ENCODE assay signal across 24 mouse cellular contexts in genomic region chr9:109111591-109111990, GRCm38 (mm10). TPM values are rescaled to one million over a fixed set of nuclear protein-coding genes. Genes with fewer than 3 reads are reported as not detected.
A peak's percentile ranks its signal among the peaks of the same experiment; 100 is the strongest.
DNase-seq lines count a peak whose midpoint lies in the region; ATAC-seq and TF ChIP-seq lines count a peak whose summit lies in the region.
"Had no signal": no experiment of that assay in that cellular context is flagged by ENCODE, and none has a peak within 500 bp of the region (broad histone marks: within the 10 kb centered on the region; RNA-seq: fewer than 3 reads in every experiment).

No protein-coding gene starts in this region.

- H3K27me3 ChIP-seq in G1E (ENCODE audit: insufficient read depth, low read length) = peaks cover 43% of the 10 kb centered on the region
- H3K27me3 ChIP-seq: embryonic facial prominence, embryonic 13.5 days; intestine, embryonic 15.5 days had no signal

- H3K4me3 ChIP-seq in G1E (ENCODE audit: low read depth, low read length) = no peak overlapping the region
- H3K4me3 ChIP-seq: embryonic facial prominence, embryonic 13.5 days; gastrocnemius, adult 2 months; hindbrain, embryonic 10.5 days; intestine, embryonic 15.5 days had no signal

- H3K9me3 ChIP-seq in G1E (replicated peaks) = no peaks in the 10 kb centered on the region
- H3K9me3 ChIP-seq: embryonic facial prominence, embryonic 13.5 days; hindbrain, embryonic 10.5 days; intestine, embryonic 15.5 days had no signal

- ATAC-seq in G1E (ENCODE audit: extremely low read depth, insufficient number of reproducible peaks, low FRiP score, poor library complexity, severe bottlenecking) = no peak
- ATAC-seq: CD4-positive, CD25-positive, alpha-beta regulatory T cell, adult 4 months; forebrain, embryonic 14.5 days; intestine, embryonic 15.5 days had no signal

- H3K4me1 ChIP-seq in G1E (ENCODE audit: insufficient read depth, low read depth, low read length) = no peaks in the 10 kb centered on the region
- H3K4me1 ChIP-seq: embryonic facial prominence, embryonic 13.5 days; hindbrain, embryonic 10.5 days; intestine, embryonic 15.5 days had no signal

- no peak for TF ChIP-seq CTCF in G1E (IDR thresholded peaks at IDR 0.05; ENCODE audit: low read depth, low read length)

- H3K36me3 ChIP-seq in G1E (replicated peaks) = no peaks in the 10 kb centered on the region

- DNase-seq in adrenal gland, adult 2 months = peak; percentile 1
- DNase-seq in adrenal gland, adult (ENCODE audit: inconsistent age in 2 of 2, low spot score in 1 of 2) = no peak
- peak; percentile 87 for DNase-seq in heart, adult 11 months
- no peak for DNase-seq in heart, postnatal 25 days (ENCODE audit: low spot score)
- peak; percentile 38 for DNase-seq in testis, postnatal 10 days (ENCODE audit: low spot score)
- no peak for DNase-seq in testis, postnatal 14 days (ENCODE audit: low spot score)
- DNase-seq in G1E (ENCODE audit: low spot score) = peak; percentile 0
- DNase-seq: B cell, adult 2 months; cerebellum, adult 18-20 months; cerebellum, adult 9-11 months; cerebellum, postnatal 36 days; gastrocnemius, adult 2 months; heart, postnatal 10 days had no signal

- intact Hi-C loops in heart, postnatal 25 days (cut with DNase I) = no loop called here

RNA-seq across cellular contexts. Expression of gene Plxnb1, which starts 16.4 kb away (rescaled TPM):
- 10 to 100 TPM; 75.7 to 82.0 TPM for total RNA-seq in adrenal gland, adult 2 months (2021)
- polyA plus RNA-seq in adrenal gland, adult 2 months (2012; rRNA removed) = 89.9 and 110 TPM in 2 replicates
- total RNA-seq in heart, postnatal 25 days (2021) = 10 to 100 TPM; 21.1 to 22.9 TPM
- total RNA-seq in G1E (2014; fragmentation: Nextera tagmentation) = not detected in 2 replicates
- 0.23 and 0.44 TPM in 2 replicates for total RNA-seq in G1E (2017)
- polyA plus RNA-seq in G1E (2012) = not detected in 2 replicates
- total RNA-seq: granulocyte monocyte progenitor cell, adult 5-6 weeks; MEL had no signal

RNA-seq across cellular contexts. Expression of gene Tma7, which starts 29.2 kb away (rescaled TPM):
- total RNA-seq in adrenal gland, adult 2 months (2021) = 100 to 1,000 TPM; 393 to 485 TPM
- 6.9 and 9.6 TPM in 2 replicates for polyA plus RNA-seq in adrenal gland, adult 2 months (2012; rRNA removed)
- 100 to 1,000 TPM; 243 to 255 TPM for total RNA-seq in heart, postnatal 25 days (2021)
- total RNA-seq in G1E (2014; fragmentation: Nextera tagmentation) (133 and 230 TPM in 2 replicates), G1E (2017) (413 and 422 TPM in 2 replicates)
- polyA plus RNA-seq in G1E (2012) = 429 and 438 TPM in 2 replicates

RNA-seq across cellular contexts. Expression of gene Ccdc51, which starts 29.3 kb away (rescaled TPM):
- 10 to 100 TPM in 1 of 2 experiments, 1 to 10 TPM in 1; 9.2 to 18.9 TPM for total RNA-seq in adrenal gland, adult 2 months (2021)
- polyA plus RNA-seq in adrenal gland, adult 2 months (2012; rRNA removed) = 11.4 and 12.6 TPM in 2 replicates
- total RNA-seq in heart, postnatal 25 days (2021) = 10 to 100 TPM; 11.5 to 12.2 TPM
- total RNA-seq in G1E (2014; fragmentation: Nextera tagmentation) (4.7 and 5.0 TPM in 2 replicates), G1E (2017) (16.0 and 16.8 TPM in 2 replicates)
- 8.0 and 8.8 TPM in 2 replicates for polyA plus RNA-seq in G1E (2012)

RNA-seq across cellular contexts. Expression of gene Atrip, which starts 37.7 kb away (rescaled TPM):
- 10 to 100 TPM; 12.5 to 17.5 TPM for total RNA-seq in adrenal gland, adult 2 months (2021)
- polyA plus RNA-seq in adrenal gland, adult 2 months (2012; rRNA removed) = 22.3 and 25.3 TPM in 2 replicates
- total RNA-seq in heart, postnatal 25 days (2021) = 1 to 10 TPM; 6.7 to 7.1 TPM
- 16.4 and 17.9 TPM in 2 replicates for total RNA-seq in G1E (2014; fragmentation: Nextera tagmentation)
- 18.1 and 22.8 TPM in 2 replicates for total RNA-seq in G1E (2017)
- polyA plus RNA-seq in G1E (2012) = 8.5 and 9.2 TPM in 2 replicates

RNA-seq across cellular contexts. Expression of gene Fbxw21, which starts 50.2 kb away (rescaled TPM):
- not detected for total RNA-seq in adrenal gland, adult 2 months (2021)
- not detected in 2 replicates for polyA plus RNA-seq in adrenal gland, adult 2 months (2012; rRNA removed)
- total RNA-seq in heart, postnatal 25 days (2021) = not detected
- total RNA-seq in G1E (2014; fragmentation: Nextera tagmentation) (not detected in 2 replicates), G1E (2017) (0.11 TPM in 1 of 2 replicates, not detected in the other)
- not detected in 2 replicates for polyA plus RNA-seq in G1E (2012)
- total RNA-seq: adrenal gland, adult 18-20 months; gastrocnemius, adult 2 months; gastrocnemius, postnatal 25 days; granulocyte monocyte progenitor cell, adult 5-6 weeks; heart, postnatal 10 days; MEL had no signal
- polyA plus RNA-seq: CD4-positive, CD25-positive, alpha-beta regulatory T cell, adult 4 months; embryonic facial prominence, embryonic 13.5 days; forebrain, embryonic 14.5 days; heart, embryonic 14.5 days; hindbrain, embryonic 10.5 days; hindbrain, embryonic 14.5 days; intestine, embryonic 15.5 days had no signal

Comparison
In these comparisons a context has a peak if more than half of its experiments do, and no peak if none do; other contexts are left out.
1. DNase-seq: peak in adrenal gland, adult 2 months (single experiment), heart, adult 11 months (single experiment), testis, postnatal 10 days (single experiment) and G1E (single experiment); none in adrenal gland, adult (0 of 2), heart, postnatal 25 days (single experiment) and testis, postnatal 14 days (single experiment).
2. RNA of gene Plxnb1, which starts 16.4 kb away (total RNA-seq): 75.7 to 82.0 TPM in adrenal gland, adult 2 months and 21.1 to 22.9 TPM in heart, postnatal 25 days; 0.23 to 0.44 TPM in G1E; every median in the first group is over 10 times any median in the second.